Mouse (Mus musculus): ENCODE data around the gene Itga6.
A peak's percentile ranks its signal among the peaks of the same experiment; 100 is the strongest.
"Not testable (repeated sequence)": the region's sequence is repeated elsewhere in the genome, so short reads cannot be mapped to it uniquely, and the experiment has no call there.

The Itga6 gene

DNA sequence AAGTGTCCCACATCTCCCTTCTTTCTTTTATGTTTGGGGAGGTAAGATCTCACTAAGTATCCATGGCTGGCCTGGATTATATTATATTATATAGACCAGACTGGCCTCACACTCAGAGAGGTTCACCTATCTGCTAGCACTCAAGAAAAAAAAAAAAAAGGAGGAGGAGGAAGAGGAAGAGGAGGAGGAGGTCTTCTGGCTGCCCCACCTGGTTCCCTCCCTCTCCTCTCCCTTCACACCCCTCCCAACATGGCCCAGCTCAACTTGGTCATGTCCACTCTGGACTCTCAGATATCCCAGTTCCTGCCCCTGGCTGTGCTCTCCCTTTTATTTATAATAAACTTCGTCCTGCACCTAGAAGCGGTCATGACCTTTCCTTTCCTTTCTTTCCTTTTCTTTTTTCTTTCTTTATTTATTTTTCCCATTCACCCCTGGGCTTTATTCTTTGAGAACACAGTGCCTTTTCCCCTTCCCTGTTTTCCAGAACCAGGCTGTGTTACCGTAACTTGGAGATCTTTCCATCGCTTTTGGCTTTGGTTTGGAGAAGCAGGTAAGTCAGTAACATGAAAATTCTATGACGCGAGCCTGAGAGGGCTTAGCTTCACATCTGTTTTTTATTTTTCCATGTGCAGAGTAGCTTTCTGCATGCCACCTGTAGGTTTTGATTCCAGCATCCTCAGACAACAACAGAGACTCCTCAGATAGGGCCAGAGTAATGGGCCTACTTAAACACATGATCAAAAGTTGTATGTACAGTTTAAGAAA is at the start of gene Itga6:
Itga6 (plus strand) TSS at position 7 of the 765 bp plus-strand sequence.
- no peak for DNase-seq (ENCODE audit: extremely low read depth, insufficient read length, low spot score)

DNA sequence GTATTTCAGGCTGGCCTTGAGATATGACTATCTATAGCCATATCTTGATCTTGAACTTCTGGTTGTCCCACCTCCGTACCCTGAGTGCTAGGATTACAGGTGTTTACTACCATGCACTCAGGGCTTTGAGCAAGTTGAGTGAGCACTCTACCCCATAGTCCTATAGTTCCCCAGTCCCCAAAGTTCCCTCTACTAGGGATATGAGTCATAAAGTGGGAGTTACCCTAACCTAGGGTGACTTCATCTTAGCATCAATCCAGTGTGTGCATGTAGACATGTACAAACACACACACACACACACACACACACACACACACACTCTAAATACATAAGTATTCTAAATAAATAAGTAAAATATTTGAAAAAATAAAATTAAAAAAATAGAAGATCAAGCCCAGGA is 48.6 kb upstream of the Itga6 start:
- no peak for DNase-seq (ENCODE audit: extremely low read depth, insufficient read length, low spot score)

GRCm38 (mm10) chr2:71697408-71698336 is 47.7 kb upstream of the Itga6 start:
- no peak for DNase-seq (ENCODE audit: extremely low read depth, insufficient read length, low spot score)

DNA sequence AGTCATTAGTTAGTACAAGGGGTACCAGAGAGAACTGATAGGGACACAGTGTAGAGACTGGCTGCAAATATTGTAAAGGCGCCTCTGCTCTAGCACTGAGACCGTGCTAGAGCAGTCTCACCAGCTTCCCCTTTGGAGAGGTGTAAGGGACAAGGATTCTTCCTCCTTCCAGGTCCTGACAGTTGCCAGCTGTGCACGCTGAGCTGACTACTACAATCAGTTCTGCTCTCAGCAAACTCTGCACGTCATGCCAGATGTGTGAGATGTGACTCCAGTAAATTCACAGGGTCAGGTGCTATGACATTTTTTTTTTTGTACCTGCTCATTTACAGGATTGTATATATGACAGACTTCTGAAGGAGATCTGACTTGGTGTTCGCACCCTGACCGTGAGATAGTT is 47.0 kb upstream of the Itga6 start:
- no peak for DNase-seq (ENCODE audit: extremely low read depth, insufficient read length, low spot score)

DNA sequence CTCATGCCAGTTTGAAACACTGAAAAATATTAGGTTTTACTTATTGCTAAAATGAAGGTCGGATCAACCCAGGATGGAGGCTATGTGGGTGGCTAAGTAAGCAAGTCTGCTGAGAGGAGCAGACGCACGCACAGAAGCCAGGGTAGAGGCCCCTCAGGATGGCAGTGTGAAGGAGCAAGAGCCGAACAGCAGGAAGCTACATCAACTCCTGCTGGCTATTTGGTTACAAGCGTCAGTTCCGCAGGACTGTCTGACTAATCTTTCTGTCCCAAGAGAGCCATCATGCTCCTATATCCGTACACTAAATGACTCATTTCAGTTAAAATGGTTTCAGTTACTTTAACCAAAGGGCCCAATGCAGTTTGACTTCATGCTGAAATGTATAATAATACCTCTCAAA is 46.5 kb upstream of the Itga6 start:
- peak; percentile 43 for DNase-seq (ENCODE audit: extremely low read depth, insufficient read length, low spot score)

- DNase-seq (ENCODE audit: extremely low read depth, insufficient read length, low spot score), result no peak
These were observed 44.1 kb upstream of the Itga6 start for GRCm38 (mm10) chr2:71701341-71701740.

- DNase-seq (ENCODE audit: extremely low read depth, insufficient read length, low spot score), result no peak
These were observed 41.1 kb upstream of the Itga6 start for GRCm38 (mm10) chr2:71704309-71704708.

GRCm38 (mm10) chr2:71708886-71709285 is 36.5 kb upstream of the Itga6 start:
- no peak for DNase-seq (ENCODE audit: extremely low read depth, insufficient read length, low spot score)

DNA sequence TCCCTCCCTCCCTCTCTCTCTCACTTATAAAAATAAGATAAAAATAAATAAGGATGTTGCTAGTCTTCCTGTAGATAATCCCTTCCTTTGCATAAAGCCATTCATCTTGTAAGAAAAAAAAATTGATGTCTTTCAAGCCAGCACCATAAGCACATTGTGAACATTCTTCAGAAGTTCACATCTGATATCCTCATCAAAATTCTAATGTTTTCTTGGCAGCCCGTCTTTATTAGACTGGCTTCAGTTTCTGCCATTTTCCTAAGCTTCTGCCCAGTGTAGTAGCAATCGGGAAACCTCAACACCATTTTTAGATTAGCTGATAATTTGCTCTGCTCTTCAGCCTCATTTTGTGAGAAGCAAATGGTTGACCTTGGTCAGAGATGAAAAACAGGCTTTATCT is 33.8 kb upstream of the Itga6 start:
- DNase-seq (ENCODE audit: extremely low read depth, insufficient read length, low spot score), result no peak

DNA sequence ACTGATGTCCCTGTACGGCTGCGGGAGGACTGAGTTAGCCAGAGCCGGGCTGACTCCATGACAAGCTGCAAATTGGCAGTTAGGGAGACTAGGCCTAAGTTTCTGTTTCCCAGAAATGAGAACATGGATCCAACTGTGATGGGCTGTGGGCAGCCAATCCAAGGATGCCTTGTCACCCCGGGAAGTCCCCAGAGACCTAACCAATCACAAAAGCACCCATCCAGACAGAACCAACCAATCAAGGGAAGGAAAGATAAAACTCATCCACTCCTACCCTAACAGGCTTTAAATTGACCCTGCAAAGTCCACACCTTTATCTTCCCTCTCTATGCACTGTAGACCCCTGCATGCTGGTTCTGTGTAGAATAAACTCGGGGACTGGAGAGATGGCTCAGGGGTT is 31.0 kb upstream of the Itga6 start:
- no peak for DNase-seq (ENCODE audit: extremely low read depth, insufficient read length, low spot score)

DNA sequence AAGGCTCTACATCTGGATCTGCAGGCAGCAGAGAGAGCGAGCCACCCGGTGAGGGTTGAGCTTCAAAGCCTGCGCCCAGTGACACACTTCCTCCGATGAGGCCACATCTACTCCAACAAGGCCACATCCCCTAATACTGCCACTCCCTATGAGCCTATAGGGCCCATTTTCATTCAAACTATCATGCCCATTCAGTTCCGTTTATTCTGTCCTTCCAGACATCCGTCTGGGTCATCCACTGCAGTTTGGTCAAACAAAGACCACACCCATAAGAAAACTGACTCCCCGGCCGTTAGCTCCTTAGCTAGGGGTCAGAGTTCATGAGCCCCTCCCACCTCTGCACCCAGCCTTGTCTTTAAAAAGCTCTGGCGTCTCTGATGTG is 26.4 kb upstream of the Itga6 start:
- no peak for DNase-seq (ENCODE audit: extremely low read depth, insufficient read length, low spot score)

DNA sequence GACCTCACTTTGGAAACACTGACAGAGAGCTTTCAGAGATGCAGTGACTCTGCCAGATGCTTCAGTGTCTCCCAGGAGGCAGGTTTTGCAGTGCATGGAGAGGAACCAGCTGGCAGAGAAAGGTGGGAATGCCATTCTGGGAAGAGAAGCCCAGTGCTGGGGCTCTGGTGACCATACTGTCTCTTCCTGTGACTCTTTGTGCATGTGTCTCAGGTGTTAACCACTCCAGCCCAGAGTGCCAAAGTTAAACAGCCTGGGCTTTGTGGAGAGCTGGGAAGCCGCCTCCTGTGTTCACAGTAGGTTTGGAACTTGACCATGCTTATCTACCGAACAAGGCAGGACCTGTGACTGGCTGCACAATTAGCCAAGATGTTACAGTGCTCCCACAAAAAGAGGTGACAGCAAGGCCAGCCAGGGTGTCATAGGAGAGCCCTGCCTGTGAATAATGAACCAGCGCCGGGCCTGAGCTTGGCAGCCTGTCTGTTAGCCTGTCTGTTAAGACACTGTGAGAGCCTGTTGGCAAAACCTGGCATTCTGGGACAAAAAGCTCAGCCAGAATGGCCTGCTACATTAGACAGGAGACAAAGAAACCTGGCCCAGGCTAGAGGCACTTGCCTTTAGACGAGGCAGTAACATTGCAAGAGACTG is 25.9 kb upstream of the Itga6 start:
- DNase-seq (ENCODE audit: extremely low read depth, insufficient read length, low spot score), result no peak

GRCm38 (mm10) chr2:71720556-71720955 is 24.9 kb upstream of the Itga6 start:
- DNase-seq (ENCODE audit: extremely low read depth, insufficient read length, low spot score), result not testable (repeated sequence)

GRCm38 (mm10) chr2:71722913-71723312 is 22.5 kb upstream of the Itga6 start:
- DNase-seq (ENCODE audit: extremely low read depth, insufficient read length, low spot score), result no peak

GRCm38 (mm10) chr2:71723623-71724022 is 21.8 kb upstream of the Itga6 start:
- DNase-seq (ENCODE audit: extremely low read depth, insufficient read length, low spot score), result no peak

GRCm38 (mm10) chr2:71724028-71724427 is 21.4 kb upstream of the Itga6 start:
- no peak for DNase-seq (ENCODE audit: extremely low read depth, insufficient read length, low spot score)

- no peak for DNase-seq (ENCODE audit: extremely low read depth, insufficient read length, low spot score)
These were observed 20.0 kb upstream of the Itga6 start for GRCm38 (mm10) chr2:71725446-71725845.

DNA sequence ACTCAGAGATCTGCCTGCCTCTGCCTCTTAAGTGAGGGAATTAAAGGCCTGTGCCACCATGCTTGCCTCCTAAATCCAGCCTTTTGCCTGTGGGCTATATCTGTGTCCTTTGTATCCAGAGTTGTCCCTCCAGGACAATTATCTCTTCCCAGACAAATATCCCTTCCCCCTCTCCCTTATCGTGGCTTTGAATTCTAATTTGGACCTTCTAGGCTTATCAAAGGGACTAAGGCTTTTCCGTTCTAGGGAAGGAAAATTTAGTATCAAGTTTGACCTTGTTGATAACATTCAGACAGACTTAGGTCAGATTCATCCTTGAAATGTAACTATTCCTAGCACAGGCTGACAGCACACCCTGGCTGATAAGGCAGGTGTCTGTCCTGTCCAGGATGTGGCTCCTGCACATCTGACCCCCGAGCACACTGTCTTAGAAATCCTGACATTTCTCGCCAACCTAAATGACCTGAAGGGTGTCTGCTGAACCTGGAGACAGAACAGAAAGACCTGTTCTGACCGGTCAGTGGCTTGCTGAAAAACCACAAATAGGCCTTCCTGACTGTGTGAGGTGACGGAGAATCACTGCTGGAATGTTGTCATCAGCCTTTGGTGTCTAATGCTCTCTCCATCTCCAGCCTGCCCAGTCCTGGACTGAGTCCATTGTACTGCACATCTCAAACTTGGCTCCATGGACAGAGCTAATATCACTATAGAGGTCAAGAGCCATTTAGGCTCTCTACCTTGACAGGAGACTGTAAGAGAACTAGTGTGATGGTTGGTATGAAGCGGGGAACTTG is 18.3 kb upstream of the Itga6 start:
- DNase-seq (ENCODE audit: extremely low read depth, insufficient read length, low spot score), result no peak

- DNase-seq (ENCODE audit: extremely low read depth, insufficient read length, low spot score), result no peak
These were observed 17.1 kb upstream of the Itga6 start for GRCm38 (mm10) chr2:71728341-71728740.

DNA sequence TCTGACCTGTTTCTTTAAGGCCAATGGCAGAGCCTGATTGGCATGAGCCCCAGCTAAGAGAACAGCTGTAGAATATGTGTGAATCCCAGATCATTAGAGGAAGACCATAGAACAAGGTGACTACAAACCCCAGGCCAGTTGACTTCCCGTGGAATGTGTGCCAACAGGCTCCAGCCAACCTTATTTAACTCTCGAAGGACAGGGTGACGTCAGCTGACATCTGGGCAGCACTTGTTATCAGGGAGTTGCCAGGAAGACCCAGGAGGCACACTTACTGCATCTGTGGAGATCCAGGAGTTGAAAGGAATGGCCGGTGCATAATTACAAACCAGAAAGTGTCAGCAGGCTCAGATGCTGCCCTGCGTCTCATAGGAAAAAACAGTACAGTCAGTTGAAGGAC is 16.6 kb upstream of the Itga6 start:
- DNase-seq (ENCODE audit: extremely low read depth, insufficient read length, low spot score), result no peak
